Mouse (Mus musculus): Measurements from ENCODE around the gene Tssk6.

- TF ChIP-seq CTCF (conservative IDR thresholded peaks at IDR 0.05; ENCODE audit: low read length), result no peak
- no peak for TF ChIP-seq NANOG (IDR thresholded peaks at IDR 0.05; ENCODE audit: borderline replicate concordance, low read length)
- TF ChIP-seq POU5F1 (IDR thresholded peaks at IDR 0.05; ENCODE audit: borderline replicate concordance, low read length), result no peak
Observed at GRCm38 (mm10) chr8:69900895-69901451, 1.0 kb upstream of the Tssk6 start.
